Mouse (Mus musculus) erythroid progenitor cell, adult 5-6 weeks (primary cell): ENCODE measurements around the gene Heca. TPM values are rescaled to one million over a fixed set of nuclear protein-coding genes. Genes with fewer than 3 reads are reported as not detected.

ENCODE experiments used
- total RNA-seq, 2 experiments: library from RNA; stranded (forward) in 1 of 2; stranded (reverse) in 1 of 2; fragments of 150-400 nt in 1 of 2; fragments of 186-747, 209-891 nt in 1 of 2; gene quantifications; 2 replicates each; pipeline versions ENCODE4 v1.2.3 to v1.2.4; 2015 to 2017; ENCODE audit warnings: low replicate concordance in 2 of 2

The Heca gene
- total RNA-seq, 2 experiments from 2014 or later, result 7.5 to 8.5 TPM

Other genes with a start within 250 kb of the Heca start
- gene Cited2, start 224.8 kb downstream of the Heca start, total RNA-seq (2015; ENCODE audit: low replicate concordance), result 32.4 and 38.6 TPM in 2 replicates
- gene Cited2, start 224.8 kb downstream of the Heca start, total RNA-seq (2017; ENCODE audit: low replicate concordance), result 9.8 and 40.0 TPM in 2 replicates
- gene Txlnb, start 151.8 kb downstream of the Heca start, total RNA-seq (2015; ENCODE audit: low replicate concordance), result not detected in 2 replicates
- gene Txlnb, start 151.8 kb downstream of the Heca start, total RNA-seq (2017; ENCODE audit: low replicate concordance), result not detected in 2 replicates
- gene Abracl, start 75.2 kb upstream of the Heca start, total RNA-seq (2015; ENCODE audit: low replicate concordance), result 56.2 and 99.1 TPM in 2 replicates
- gene Abracl, start 75.2 kb upstream of the Heca start, total RNA-seq (2017; ENCODE audit: low replicate concordance), result 18.2 and 25.7 TPM in 2 replicates
- 12.3 and 18.0 TPM in 2 replicates for gene Reps1, start 107.8 kb upstream of the Heca start, total RNA-seq (2015; ENCODE audit: low replicate concordance)
- 14.3 and 16.3 TPM in 2 replicates for gene Reps1, start 107.8 kb upstream of the Heca start, total RNA-seq (2017; ENCODE audit: low replicate concordance)